Mouse (Mus musculus): ENCODE results near the gene Mars.
"Not testable (repeated sequence)": the region's sequence is repeated elsewhere in the genome, so short reads cannot be mapped to it uniquely, and the experiment has no call there.

Mars gene

GRCm38 (mm10) chr10:127325454-127326016 lies 13.9 kb upstream of the Mars start:
- no peaks in the 10 kb centered on the region for H3K27me3 ChIP-seq (ENCODE audit: control insufficient read depth, insufficient read depth, low read length, poor library complexity, severe bottlenecking)
- DNase-seq (ENCODE audit: low read depth, low spot score), result peak; percentile 27
- peaks cover 22% of the 10 kb centered on the region for H3K36me3 ChIP-seq (ENCODE audit: control insufficient read depth, insufficient read depth, low read length, poor library complexity, severe bottlenecking)

GRCm38 (mm10) chr10:127324495-127324894 lies 12.9 kb upstream of the Mars start:
- peak; percentile 94 for DNase-seq (ENCODE audit: low read depth, low spot score)
- Histone ChIP-seq H3K27me3 (ENCODE audit: control insufficient read depth, insufficient read depth, low read length, poor library complexity, severe bottlenecking) (no peaks in the 10 kb centered on the region), H3K36me3 (ENCODE audit: control insufficient read depth, insufficient read depth, low read length, poor library complexity, severe bottlenecking) (peaks cover 20% of the 10 kb centered on the region)

- Histone ChIP-seq H3K27me3 (ENCODE audit: control insufficient read depth, insufficient read depth, low read length, poor library complexity, severe bottlenecking) (no peaks in the 10 kb centered on the region), H3K36me3 (ENCODE audit: control insufficient read depth, insufficient read depth, low read length, poor library complexity, severe bottlenecking) (peaks cover 11% of the 10 kb centered on the region)
- DNase-seq (ENCODE audit: low read depth, low spot score), result peak; percentile 73
Observed at GRCm38 (mm10) chr10:127323131-127323855, 11.7 kb upstream of the Mars start.

- H3K36me3 ChIP-seq (ENCODE audit: control insufficient read depth, insufficient read depth, low read length, poor library complexity, severe bottlenecking), result peaks cover 10% of the 10 kb centered on the region
- H3K27me3 ChIP-seq (ENCODE audit: control insufficient read depth, insufficient read depth, low read length, poor library complexity, severe bottlenecking), result no peaks in the 10 kb centered on the region
- DNase-seq (ENCODE audit: low read depth, low spot score), result no peak
Observed at GRCm38 (mm10) chr10:127322669-127323068, 11.1 kb upstream of the Mars start.

GRCm38 (mm10) chr10:127322178-127322577 lies 10.6 kb upstream of the Mars start:
- Histone ChIP-seq H3K36me3 (ENCODE audit: control insufficient read depth, insufficient read depth, low read length, poor library complexity, severe bottlenecking) (peaks cover 6% of the 10 kb centered on the region; the same call in 1 of the 2 replicates), H3K27me3 (ENCODE audit: control insufficient read depth, insufficient read depth, low read length, poor library complexity, severe bottlenecking) (no peaks in the 10 kb centered on the region)
- DNase-seq (ENCODE audit: low read depth, low spot score), result no peak

GRCm38 (mm10) chr10:127321621-127322020 lies 10.0 kb upstream of the Mars start, which contains the start of gene Arhgap9:
TSS of gene Arhgap9 (plus strand) at chr10:127321964.
- Histone ChIP-seq H3K36me3 (ENCODE audit: control insufficient read depth, insufficient read depth, low read length, poor library complexity, severe bottlenecking) (peaks cover 3% of the 10 kb centered on the region; the same call in 1 of the 2 replicates), H3K27me3 (ENCODE audit: control insufficient read depth, insufficient read depth, low read length, poor library complexity, severe bottlenecking) (no peaks in the 10 kb centered on the region)
- DNase-seq (ENCODE audit: low read depth, low spot score), result peak; percentile 52

- no peaks in the 10 kb centered on the region for H3K36me3 ChIP-seq (ENCODE audit: control insufficient read depth, insufficient read depth, low read length, poor library complexity, severe bottlenecking)
- no peak for DNase-seq (ENCODE audit: low read depth, low spot score)
- H3K27me3 ChIP-seq (ENCODE audit: control insufficient read depth, insufficient read depth, low read length, poor library complexity, severe bottlenecking), result no peaks in the 10 kb centered on the region
Observed at GRCm38 (mm10) chr10:127319969-127320368, 8.4 kb upstream of the Mars start.

- Histone ChIP-seq H3K36me3 (ENCODE audit: control insufficient read depth, insufficient read depth, low read length, poor library complexity, severe bottlenecking) (no peaks in the 10 kb centered on the region), H3K27me3 (ENCODE audit: control insufficient read depth, insufficient read depth, low read length, poor library complexity, severe bottlenecking) (no peaks in the 10 kb centered on the region)
- no peak for DNase-seq (ENCODE audit: low read depth, low spot score)
Observed at GRCm38 (mm10) chr10:127318009-127318408, 6.4 kb upstream of the Mars start.

- H3K36me3 ChIP-seq (ENCODE audit: control insufficient read depth, insufficient read depth, low read length, poor library complexity, severe bottlenecking), result no peaks in the 10 kb centered on the region
- H3K27me3 ChIP-seq (ENCODE audit: control insufficient read depth, insufficient read depth, low read length, poor library complexity, severe bottlenecking), result no peaks in the 10 kb centered on the region
- DNase-seq (ENCODE audit: low read depth, low spot score), result no peak
Observed at GRCm38 (mm10) chr10:127317277-127317676, 5.7 kb upstream of the Mars start.

GRCm38 (mm10) chr10:127314950-127315349 lies 3.4 kb upstream of the Mars start:
- not testable (repeated sequence) for H3K36me3 ChIP-seq (ENCODE audit: control insufficient read depth, insufficient read depth, low read length, poor library complexity, severe bottlenecking); DNase-seq (ENCODE audit: low read depth, low spot score); H3K27me3 ChIP-seq (ENCODE audit: control insufficient read depth, insufficient read depth, low read length, poor library complexity, severe bottlenecking)

GRCm38 (mm10) chr10:127313516-127313915 lies 1.9 kb upstream of the Mars start:
- not testable (repeated sequence) for H3K36me3 ChIP-seq (ENCODE audit: control insufficient read depth, insufficient read depth, low read length, poor library complexity, severe bottlenecking); H3K27me3 ChIP-seq (ENCODE audit: control insufficient read depth, insufficient read depth, low read length, poor library complexity, severe bottlenecking); DNase-seq (ENCODE audit: low read depth, low spot score)

- no peaks in the 10 kb centered on the region for H3K27me3 ChIP-seq (ENCODE audit: control insufficient read depth, insufficient read depth, low read length, poor library complexity, severe bottlenecking)
- peaks cover 3% of the 10 kb centered on the region; the same call in 1 of the 2 replicates for H3K36me3 ChIP-seq (ENCODE audit: control insufficient read depth, insufficient read depth, low read length, poor library complexity, severe bottlenecking)
- DNase-seq (ENCODE audit: low read depth, low spot score), result no peak
Observed at GRCm38 (mm10) chr10:127312858-127313257, 1.3 kb upstream of the Mars start.

- peak; percentile 91 for DNase-seq (ENCODE audit: low read depth, low spot score)
- Histone ChIP-seq H3K27me3 (ENCODE audit: control insufficient read depth, insufficient read depth, low read length, poor library complexity, severe bottlenecking) (no peaks in the 10 kb centered on the region), H3K36me3 (ENCODE audit: control insufficient read depth, insufficient read depth, low read length, poor library complexity, severe bottlenecking) (peaks cover 3% of the 10 kb centered on the region; the same call in 1 of the 2 replicates)
Observed at GRCm38 (mm10) chr10:127312356-127312676, 730 bp upstream of the Mars start.

- peak; percentile 56 for DNase-seq (ENCODE audit: low read depth, low spot score)
Observed at GRCm38 (mm10) chr10:127310523-127311475, 787 bp downstream of the Mars start.

GRCm38 (mm10) chr10:127309167-127309566 lies 2.4 kb downstream of the Mars start:
- DNase-seq (ENCODE audit: low read depth, low spot score); H3K36me3 ChIP-seq (ENCODE audit: control insufficient read depth, insufficient read depth, low read length, poor library complexity, severe bottlenecking); H3K27me3 ChIP-seq (ENCODE audit: control insufficient read depth, insufficient read depth, low read length, poor library complexity, severe bottlenecking): not testable (repeated sequence)

More at GRCm38 (mm10) chr10:127310523-127311475, 787 bp downstream of the Mars start:
- Histone ChIP-seq H3K36me3 (ENCODE audit: control insufficient read depth, insufficient read depth, low read length, poor library complexity, severe bottlenecking) (peaks cover 3% of the 10 kb centered on the region), H3K27me3 (ENCODE audit: control insufficient read depth, insufficient read depth, low read length, poor library complexity, severe bottlenecking) (no peaks in the 10 kb centered on the region)

Data from splenic B cell, adult 2 months (primary cell).